Mouse (Mus musculus) stomach, embryonic 16.5 days (tissue): ENCODE measurements at regions not wholly inside any gene's neighbourhood (a gene's known extent, or its start where the extent isn't known, plus 50 kb on each side); places are given as distances from the start of the nearest gene placed in this dataset.

Source experiments
- ATAC-seq: fragments of 200-750 bp; cut with Nextera tagmentation; 2 replicates; pipeline ENCODE4 v1.8.0; 2017; ENCODE audit warnings: moderate number of reproducible peaks, moderate TSS enrichment; ENCODE audit not compliant: insufficient read depth, low FRiP score
- H3K27ac ChIP-seq: fragments of 300-500 bp; sonication (generic); 2 replicates; pipeline ENCODE4 v1.5.1; 2014; ENCODE audit warnings: low read length
- H3K27me3 ChIP-seq: fragments of 300-500 bp; sonication (generic); 2 replicates; pipeline ENCODE4 v1.6.1; 2014; ENCODE audit warnings: low read length, control low read depth, mixed read lengths; ENCODE audit not compliant: control insufficient read depth, insufficient read depth
- H3K36me3 ChIP-seq: fragments of 300-500 bp; sonication (generic); 2 replicates; pipeline ENCODE4 v1.6.1; 2014; ENCODE audit warnings: low read length; ENCODE audit not compliant: control insufficient read depth, insufficient read depth
- H3K4me1 ChIP-seq: fragments of 300-500 bp; sonication (generic); 2 replicates; pipeline ENCODE4 v1.6.1; 2014; ENCODE audit warnings: low read length, control low read depth, mixed read lengths; ENCODE audit not compliant: control insufficient read depth, insufficient read depth
- H3K4me2 ChIP-seq: fragments of 300-500 bp; sonication (generic); 2 replicates; pipeline ENCODE4 v1.6.1; 2014; ENCODE audit warnings: low read depth, low read length, mixed read lengths
- H3K4me3 ChIP-seq: fragments of 300-500 bp; sonication (generic); replicated peaks from 2 replicates; pipeline ENCODE4 v1.5.1; 2014; ENCODE audit warnings: mild to moderate bottlenecking, low read length
- H3K9ac ChIP-seq: fragments of 300-500 bp; sonication (generic); 2 replicates; pipeline ENCODE4 v1.6.1; 2014; ENCODE audit warnings: low read length
- H3K9me3 ChIP-seq: fragments of 300-500 bp; sonication (generic); replicated peaks from 2 replicates; pipeline ENCODE4 v1.6.1; 2016; ENCODE audit warnings: low read length, control low read depth; ENCODE audit not compliant: control insufficient read depth
- WGBS: fragments of 180-500 bp; shearing (Covaris S2); extraction: QIAGEN DNeasy Blood & Tissue Kit; methylation state at CpG from one replicate; pipeline ENCODE4 v1.1.7; 2014; 5-methylcytosine and 5-hydroxymethylcytosine counted together

DNA sequence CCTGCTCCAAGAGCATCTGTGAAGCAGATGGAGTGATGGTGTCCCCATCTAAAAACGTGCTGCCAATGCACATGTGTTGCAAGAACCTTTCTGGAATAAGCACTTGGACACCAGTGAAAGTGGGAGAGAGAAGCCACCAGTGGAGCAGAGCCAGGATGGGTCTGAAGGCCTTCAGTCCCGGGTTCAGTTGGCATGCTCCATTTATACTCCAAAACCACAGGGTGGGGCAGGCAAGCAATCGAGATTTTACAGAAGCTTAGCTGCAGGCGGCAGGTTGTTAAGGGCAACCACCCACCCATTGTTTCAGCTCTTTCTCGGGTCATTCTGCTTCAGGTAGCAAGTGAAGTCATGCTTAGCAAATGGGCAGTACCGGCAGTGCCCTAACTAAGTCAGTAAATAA is 51.8 kb upstream of the Sv2b start:
- WGBS: 46% methylated on average over 6 of the region's 6 CpGs
- H3K4me3 ChIP-seq: no peak overlapping the region
- H3K27ac ChIP-seq: no peak overlapping the region
- H3K9ac ChIP-seq: no peak overlapping the region
- H3K27me3 ChIP-seq: no peaks in the 10 kb centered on the region
- H3K4me2 ChIP-seq: no peak overlapping the region
- H3K9me3 ChIP-seq: no peaks in the 10 kb centered on the region
- H3K36me3 ChIP-seq: no peaks in the 10 kb centered on the region
- ATAC-seq: 0 out of 2 replicates have a peak, but pooled peaks have one; percentile 40
- no peaks in the 10 kb centered on the region for H3K4me1 ChIP-seq

DNA sequence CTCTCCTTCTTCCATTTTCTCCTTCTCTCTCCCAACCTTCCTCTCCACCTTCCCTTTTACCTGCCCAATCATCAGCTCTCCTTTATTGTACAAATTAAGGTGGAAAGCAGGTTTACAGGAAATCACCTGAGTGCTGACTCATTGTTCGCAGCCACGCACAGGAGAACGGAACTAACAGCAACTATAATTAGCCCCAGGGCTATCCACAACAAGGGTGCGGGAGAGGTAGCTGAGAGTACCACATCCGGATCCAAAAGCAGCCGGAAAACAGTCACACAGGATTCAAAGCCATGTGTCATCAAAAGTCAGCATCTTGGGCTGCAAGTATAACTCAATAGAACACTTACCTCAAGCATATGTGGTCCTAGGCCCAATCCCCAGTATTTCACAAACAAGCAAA is 53.5 kb upstream of the Sv2b start:
- Histone ChIP-seq H3K9me3 (no peaks in the 10 kb centered on the region), H3K27me3 (no peaks in the 10 kb centered on the region), H3K4me2 (no peak overlapping the region), H3K27ac (no peak overlapping the region), H3K4me3 (no peak overlapping the region), H3K9ac (no peak overlapping the region), H3K36me3 (no peaks in the 10 kb centered on the region), H3K4me1 (no peaks in the 10 kb centered on the region)
- no peak for ATAC-seq
- 83% methylated on average over 6 of the region's 6 CpGs for WGBS

DNA sequence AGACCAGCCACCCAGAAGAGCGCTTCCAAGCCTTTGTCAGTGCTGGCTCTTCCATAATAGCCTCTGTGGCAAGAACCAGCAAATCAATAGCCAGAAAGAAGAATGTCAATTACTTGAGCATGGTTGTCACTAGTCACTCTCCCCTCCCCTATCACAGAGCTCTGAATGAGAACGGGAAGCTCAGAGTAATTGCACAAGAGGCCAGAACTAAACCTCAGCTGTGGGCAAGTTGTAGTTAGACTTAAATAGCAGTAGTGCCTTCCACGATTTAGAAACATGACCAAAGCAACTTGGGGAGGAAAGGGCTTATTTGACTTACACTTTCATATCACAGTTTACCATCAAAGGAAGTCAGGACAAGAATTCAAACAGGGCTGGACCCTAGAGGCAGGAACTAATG is 56.4 kb upstream of the Sv2b start:
- no peak overlapping the region for H3K9ac ChIP-seq
- H3K9me3 ChIP-seq: no peaks in the 10 kb centered on the region
- no peak overlapping the region for H3K4me2 ChIP-seq
- no peak overlapping the region for H3K4me3 ChIP-seq
- no peak overlapping the region for H3K27ac ChIP-seq
- 0 out of 2 replicates have a peak, but pooled peaks cover 3% of the 10 kb centered on the region for H3K4me1 ChIP-seq
- no peaks in the 10 kb centered on the region for H3K27me3 ChIP-seq
- ATAC-seq: no peak
- no peaks in the 10 kb centered on the region for H3K36me3 ChIP-seq
- WGBS: 60% methylated on average over 3 of the region's 3 CpGs

GRCm38 (mm10) chr7:75366285-75366882 is 57.3 kb upstream of the Sv2b start:
- Histone ChIP-seq H3K36me3 (no peaks in the 10 kb centered on the region), H3K27ac (no peak overlapping the region)

DNA sequence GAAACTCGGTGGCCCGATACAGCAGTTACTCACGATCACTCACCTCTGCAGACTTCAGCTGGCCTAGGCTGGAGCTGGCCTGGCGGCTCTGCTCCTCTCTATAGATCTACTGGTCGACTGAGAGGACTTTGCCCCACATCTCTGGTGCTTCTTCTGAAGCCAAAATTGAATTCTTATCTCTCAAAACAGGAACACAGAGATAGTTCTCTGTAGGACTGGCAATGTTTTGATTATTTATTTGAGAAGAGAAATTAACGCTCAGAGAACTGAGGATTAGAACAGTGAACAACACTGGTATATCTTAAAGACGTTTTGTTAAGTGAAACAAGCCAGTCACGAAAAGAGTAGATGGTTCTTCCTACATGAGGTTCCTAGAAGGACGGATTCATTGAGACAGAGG is 59.3 kb upstream of the Sv2b start:
- Histone ChIP-seq H3K4me1 (0 out of 2 replicates have a peak, but pooled peaks cover 3% of the 10 kb centered on the region), H3K9me3 (no peaks in the 10 kb centered on the region), H3K4me2 (no peak overlapping the region), H3K9ac (no peak overlapping the region), H3K4me3 (no peak overlapping the region), H3K27ac (no peak overlapping the region), H3K36me3 (no peaks in the 10 kb centered on the region), H3K27me3 (no peaks in the 10 kb centered on the region)
- WGBS: 72% methylated on average over 9 of the region's 9 CpGs
- no peak for ATAC-seq

More at GRCm38 (mm10) chr7:75366285-75366882, 57.3 kb upstream of the Sv2b start:
- Histone ChIP-seq H3K4me3 (no peak overlapping the region), H3K4me2 (no peak overlapping the region), H3K27me3 (no peaks in the 10 kb centered on the region), H3K9me3 (no peaks in the 10 kb centered on the region), H3K4me1 (0 out of 2 replicates have a peak, but pooled peaks cover 3% of the 10 kb centered on the region), H3K9ac (no peak overlapping the region)
- ATAC-seq: no peak
- WGBS: 3% methylated on average over 8 of the region's 8 CpGs

DNA sequence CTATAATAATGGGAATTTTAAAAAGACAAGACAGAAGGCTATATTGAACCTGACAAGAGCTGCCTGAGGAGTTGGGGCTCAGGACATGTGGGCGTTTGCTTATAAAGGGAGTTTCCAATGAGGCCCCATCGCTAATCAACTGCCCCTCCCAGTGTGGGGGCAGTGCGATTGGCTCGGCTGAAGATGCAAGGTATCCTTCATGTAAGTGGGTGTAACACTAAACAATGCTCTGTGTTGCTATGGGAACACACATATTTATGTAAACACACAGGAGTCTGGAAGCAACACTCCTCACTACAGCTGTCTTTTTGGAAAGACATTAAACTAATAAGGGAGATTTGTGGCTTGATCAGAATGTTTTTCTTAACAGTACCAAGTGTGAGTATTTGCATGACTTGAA is 60.3 kb upstream of the Sv2b start:
- Histone ChIP-seq H3K9me3 (no peaks in the 10 kb centered on the region), H3K27me3 (no peaks in the 10 kb centered on the region), H3K9ac (no peak overlapping the region), H3K4me1 (0 out of 2 replicates have a peak, but pooled peaks cover 3% of the 10 kb centered on the region), H3K4me3 (no peak overlapping the region), H3K4me2 (no peak overlapping the region), H3K27ac (no peak overlapping the region), H3K36me3 (no peaks in the 10 kb centered on the region)
- no peak for ATAC-seq
- 45% methylated on average over 4 of the region's 4 CpGs for WGBS

DNA sequence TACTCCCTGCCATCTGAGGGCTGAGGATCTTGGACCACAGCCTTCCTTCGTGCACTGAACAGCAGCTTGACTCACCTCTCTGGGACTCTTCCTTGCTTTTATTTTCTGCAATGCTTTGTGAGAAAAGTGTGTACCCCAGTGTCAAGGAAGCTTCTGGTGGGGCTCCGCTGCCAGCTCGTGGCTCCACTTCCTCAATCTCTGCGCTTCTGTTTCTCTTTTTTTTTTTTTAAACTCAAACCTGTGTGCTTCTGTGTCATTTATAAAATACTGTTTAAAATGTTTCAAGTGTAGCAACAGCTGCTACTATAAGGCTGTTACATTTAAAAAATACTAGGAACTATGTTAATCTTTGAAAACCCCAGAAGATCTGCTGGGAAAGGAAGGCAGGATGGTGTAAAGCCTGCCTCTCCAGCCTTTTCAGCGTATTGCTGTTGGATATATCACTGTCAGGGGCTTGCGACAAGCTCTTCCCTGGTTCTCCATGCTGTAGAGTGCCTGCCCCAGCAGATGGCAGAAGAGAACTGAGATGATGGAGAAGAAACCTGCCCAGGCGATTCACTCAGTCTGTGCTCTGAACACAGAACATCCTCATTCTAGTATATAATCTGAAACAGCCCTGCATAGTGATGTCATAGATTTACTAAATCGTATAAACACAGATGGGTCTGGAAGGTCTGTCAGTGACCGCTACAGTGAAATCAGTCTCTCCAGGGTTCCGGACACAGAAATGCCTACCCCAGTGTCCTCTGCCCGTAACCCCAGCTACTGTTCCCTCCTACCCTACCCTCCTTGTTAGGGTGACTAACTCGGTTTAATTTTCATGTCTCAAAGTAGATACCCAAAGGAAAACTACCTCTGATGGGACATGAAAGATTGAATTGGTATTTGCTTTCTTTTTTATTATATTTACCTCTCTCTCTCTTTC is 61.8 kb upstream of the Sv2b start:
- no peak overlapping the region for H3K4me3 ChIP-seq
- H3K4me2 ChIP-seq: no peak overlapping the region
- H3K9ac ChIP-seq: no peak overlapping the region
- 34% methylated on average over 12 of the region's 12 CpGs for WGBS
- H3K27ac ChIP-seq: 0 out of 2 replicates have a peak overlapping the region, but pooled peaks have one; percentile 8
- no peaks in the 10 kb centered on the region for H3K9me3 ChIP-seq
- peak; percentile 82 for ATAC-seq
- H3K36me3 ChIP-seq: no peaks in the 10 kb centered on the region
- 0 out of 2 replicates have a peak, but pooled peaks cover 3% of the 10 kb centered on the region for H3K4me1 ChIP-seq
- no peaks in the 10 kb centered on the region for H3K27me3 ChIP-seq

DNA sequence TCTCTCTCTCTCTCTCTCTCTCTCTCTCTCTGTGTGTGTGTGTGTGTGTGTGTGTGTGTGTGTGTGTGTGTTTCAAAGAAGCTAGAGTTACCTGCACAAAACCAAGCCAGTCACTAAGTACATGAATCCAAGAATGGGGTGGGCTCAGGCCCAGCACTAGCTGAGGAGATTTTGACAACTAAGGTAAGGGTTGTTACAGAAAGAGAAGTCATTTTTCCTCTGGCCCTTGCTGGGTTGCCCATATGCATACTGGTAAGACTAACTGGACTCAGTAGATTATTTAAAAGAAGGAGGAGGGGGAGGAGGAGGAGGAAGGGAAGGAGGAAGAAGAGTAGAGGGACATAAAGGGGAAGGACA is 62.4 kb upstream of the Sv2b start:
- ATAC-seq: no peak
- Histone ChIP-seq H3K27me3 (no peaks in the 10 kb centered on the region), H3K36me3 (no peaks in the 10 kb centered on the region), H3K27ac (no peak overlapping the region), H3K4me1 (0 out of 2 replicates have a peak, but pooled peaks cover 3% of the 10 kb centered on the region), H3K9me3 (no peaks in the 10 kb centered on the region), H3K9ac (no peak overlapping the region), H3K4me3 (no peak overlapping the region), H3K4me2 (no peak overlapping the region)

GRCm38 (mm10) chr7:75371991-75372390 is 62.9 kb upstream of the Sv2b start:
- 47% methylated on average over 6 of the region's 6 CpGs for WGBS
- peak; percentile 26; the same call in 1 of the 2 replicates for ATAC-seq
- Histone ChIP-seq H3K9me3 (no peaks in the 10 kb centered on the region), H3K4me1 (0 out of 2 replicates have a peak, but pooled peaks cover 3% of the 10 kb centered on the region), H3K27ac (no peak overlapping the region), H3K4me2 (no peak overlapping the region), H3K27me3 (no peaks in the 10 kb centered on the region), H3K36me3 (no peaks in the 10 kb centered on the region), H3K9ac (no peak overlapping the region), H3K4me3 (no peak overlapping the region)
